Mouse (Mus musculus) neural tube, embryonic 15.5 days (tissue): ENCODE results near the gene Gfra1. TPM values are rescaled to one million over a fixed set of nuclear protein-coding genes. Genes with fewer than 3 reads are reported as not detected.

Source experiments
- ATAC-seq: fragments of 200-750 bp; cut with Nextera tagmentation; 2 replicates; pipeline ENCODE4 v1.8.0; 2017; ENCODE audit warnings: mild to moderate bottlenecking, moderate TSS enrichment, moderate library complexity; ENCODE audit not compliant: low FRiP score
- H3K27ac ChIP-seq: fragments of 300-500 bp; sonication (generic); replicated peaks from 2 replicates; pipeline ENCODE4 v1.5.1; 2015; ENCODE audit warnings: mild to moderate bottlenecking, inconsistent platforms
- H3K27me3 ChIP-seq: fragments of 300-500 bp; sonication (generic); replicated peaks from 2 replicates; pipeline ENCODE4 v1.6.1; 2015; ENCODE audit warnings: inconsistent platforms
- H3K36me3 ChIP-seq: fragments of 300-500 bp; sonication (generic); 2 replicates; pipeline ENCODE4 v1.6.1; 2015; ENCODE audit warnings: inconsistent platforms
- H3K4me1 ChIP-seq: fragments of 300-500 bp; sonication (generic); 2 replicates; pipeline ENCODE4 v1.6.1; 2015; ENCODE audit warnings: inconsistent platforms
- H3K4me2 ChIP-seq: fragments of 300-500 bp; sonication (generic); 2 replicates; pipeline ENCODE4 v1.6.1; 2015; ENCODE audit warnings: inconsistent platforms, mild to moderate bottlenecking, moderate library complexity
- H3K4me3 ChIP-seq: fragments of 300-500 bp; sonication (generic); replicated peaks from 2 replicates; pipeline ENCODE4 v1.5.1; 2015; ENCODE audit warnings: mild to moderate bottlenecking, inconsistent platforms
- H3K9ac ChIP-seq: fragments of 300-500 bp; sonication (generic); replicated peaks from 2 replicates; pipeline ENCODE4 v1.6.1; 2015; ENCODE audit warnings: mild to moderate bottlenecking, inconsistent platforms
- H3K9me3 ChIP-seq: fragments of 300-500 bp; sonication (generic); replicated peaks from 2 replicates; pipeline ENCODE4 v1.6.1; 2016; ENCODE audit warnings: inconsistent platforms
- WGBS: fragments of 180-500 bp; shearing (Covaris S2); methylation state at CpG from one replicate; pipeline ENCODE4 v1.1.7; 2015; ENCODE audit warnings: mixed read lengths; 5-methylcytosine and 5-hydroxymethylcytosine counted together
- polyA plus RNA-seq: library from polyadenylated mRNA; unstranded; fragments of >200 nt; fragmentation: Nextera tagmentation; extraction: Ambion mirVana; gene quantifications from 2 replicates; pipeline ENCODE4 v1.2.1, GENCODE M21; 2015

The Gfra1 gene
- polyA plus RNA-seq, 1 experiment from 2014 or later, result 65.1 TPM

- WGBS, result 4% methylated on average over 16 of the region's 16 CpGs
- Histone ChIP-seq H3K4me2 (peak overlapping the region; percentile 82), H3K4me3 (peak overlapping the region; percentile 53), H3K9me3 (no peaks in the 10 kb centered on the region), H3K9ac (peak overlapping the region; percentile 65), H3K27me3 (no peaks in the 10 kb centered on the region), H3K4me1 (peaks cover 51% of the 10 kb centered on the region), H3K27ac (peak overlapping the region; percentile 82), H3K36me3 (no peaks in the 10 kb centered on the region)
- ATAC-seq, result no peak
These were observed 867 bp upstream of the Gfra1 start for GRCm38 (mm10) chr19:58456491-58457061.

DNA sequence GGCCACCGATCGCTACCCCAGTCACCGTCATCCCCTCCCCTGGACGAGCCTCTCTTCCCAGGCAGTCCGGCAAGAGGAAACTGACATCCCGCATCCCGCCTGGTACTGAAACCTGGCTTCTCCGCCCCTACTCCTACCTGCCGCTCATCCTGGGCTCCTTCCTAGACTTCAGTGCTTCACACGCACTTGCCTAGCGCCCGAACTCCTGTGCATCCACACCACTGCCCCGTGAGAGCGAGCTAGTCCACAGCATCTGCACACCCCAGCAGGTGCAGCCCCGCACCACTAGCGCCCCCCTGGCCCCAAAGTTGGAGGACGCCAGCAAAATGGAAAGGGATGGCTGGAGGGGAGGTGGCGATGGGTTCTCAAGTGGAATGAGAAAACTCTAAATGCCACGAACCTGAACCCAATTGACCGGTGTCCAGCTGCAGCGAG lies 631 bp downstream of the Gfra1 start:
- peak; percentile 53 for ATAC-seq
- peak overlapping the region; percentile 82 for H3K27ac ChIP-seq
- no peaks in the 10 kb centered on the region for H3K27me3 ChIP-seq
- no peaks in the 10 kb centered on the region for H3K36me3 ChIP-seq
- peak overlapping the region; percentile 65 for H3K9ac ChIP-seq
- no peaks in the 10 kb centered on the region for H3K9me3 ChIP-seq
- H3K4me2 ChIP-seq, result peak overlapping the region; percentile 82
- H3K4me1 ChIP-seq, result peaks cover 62% of the 10 kb centered on the region
- under 1% methylated on average over 21 of the region's 21 CpGs for WGBS
- peak overlapping the region; percentile 53 for H3K4me3 ChIP-seq

DNA sequence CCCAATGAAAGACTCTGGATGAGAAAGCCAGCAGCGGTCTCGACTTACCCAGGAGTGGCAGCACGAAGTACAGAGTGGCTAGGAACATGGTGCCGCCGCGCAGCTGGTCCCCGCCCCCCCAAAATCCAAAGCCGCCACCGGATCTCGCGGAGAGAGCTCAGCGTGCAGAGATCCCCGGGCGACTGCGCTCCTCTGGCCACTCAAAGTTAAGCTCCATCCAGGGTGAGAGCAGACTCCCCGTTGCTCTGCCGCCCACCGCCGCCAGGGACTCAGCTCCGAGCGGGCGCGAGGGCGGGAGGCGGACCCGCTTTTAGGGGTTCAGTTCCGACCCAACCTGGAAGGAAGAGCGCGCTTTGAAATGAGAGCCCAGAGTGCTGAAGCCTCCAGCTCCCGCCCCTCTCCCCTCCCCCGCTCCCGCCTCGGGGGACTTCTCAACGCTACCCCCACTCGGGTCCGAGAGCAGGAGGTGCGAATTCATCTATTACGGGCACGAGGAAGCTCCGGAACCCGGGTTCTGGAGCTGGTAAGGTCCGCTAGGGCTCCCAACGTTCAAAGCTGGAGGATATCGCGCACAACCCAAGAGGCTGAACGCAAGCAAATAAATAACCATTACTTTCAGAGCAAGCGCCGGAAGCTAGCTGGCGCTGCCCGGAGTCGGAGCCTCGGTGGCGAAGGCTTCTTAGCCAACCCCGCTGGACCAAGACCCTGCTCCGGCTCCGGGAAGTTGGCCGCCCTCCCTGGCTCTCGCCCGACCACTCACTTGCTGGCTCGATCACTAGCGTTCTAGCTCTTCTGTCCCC lies 1.2 kb downstream of the Gfra1 start:
- Histone ChIP-seq H3K9ac (peak overlapping the region; percentile 65), H3K36me3 (no peaks in the 10 kb centered on the region), H3K4me2 (peak overlapping the region; percentile 82), H3K4me3 (peak overlapping the region; percentile 53), H3K27me3 (no peaks in the 10 kb centered on the region), H3K27ac (peak overlapping the region; percentile 82), H3K4me1 (peaks cover 67% of the 10 kb centered on the region), H3K9me3 (no peaks in the 10 kb centered on the region)
- WGBS, result under 1% methylated on average over 61 of the region's 61 CpGs
- peak; percentile 29 for ATAC-seq

- Histone ChIP-seq H3K9ac (peak overlapping the region; percentile 65), H3K9me3 (no peaks in the 10 kb centered on the region), H3K36me3 (no peaks in the 10 kb centered on the region), H3K4me3 (peak overlapping the region; percentile 53), H3K27ac (peak overlapping the region; percentile 82), H3K4me1 (peaks cover 72% of the 10 kb centered on the region), H3K27me3 (no peaks in the 10 kb centered on the region), H3K4me2 (peak overlapping the region; percentile 82)
- no peak for ATAC-seq
- under 1% methylated on average over 22 of the region's 22 CpGs for WGBS
These were observed 2.1 kb downstream of the Gfra1 start for GRCm38 (mm10) chr19:58453581-58453980.

GRCm38 (mm10) chr19:58452941-58453551 lies 2.7 kb downstream of the Gfra1 start:
- 5% methylated on average over 20 of the region's 20 CpGs for WGBS

DNA sequence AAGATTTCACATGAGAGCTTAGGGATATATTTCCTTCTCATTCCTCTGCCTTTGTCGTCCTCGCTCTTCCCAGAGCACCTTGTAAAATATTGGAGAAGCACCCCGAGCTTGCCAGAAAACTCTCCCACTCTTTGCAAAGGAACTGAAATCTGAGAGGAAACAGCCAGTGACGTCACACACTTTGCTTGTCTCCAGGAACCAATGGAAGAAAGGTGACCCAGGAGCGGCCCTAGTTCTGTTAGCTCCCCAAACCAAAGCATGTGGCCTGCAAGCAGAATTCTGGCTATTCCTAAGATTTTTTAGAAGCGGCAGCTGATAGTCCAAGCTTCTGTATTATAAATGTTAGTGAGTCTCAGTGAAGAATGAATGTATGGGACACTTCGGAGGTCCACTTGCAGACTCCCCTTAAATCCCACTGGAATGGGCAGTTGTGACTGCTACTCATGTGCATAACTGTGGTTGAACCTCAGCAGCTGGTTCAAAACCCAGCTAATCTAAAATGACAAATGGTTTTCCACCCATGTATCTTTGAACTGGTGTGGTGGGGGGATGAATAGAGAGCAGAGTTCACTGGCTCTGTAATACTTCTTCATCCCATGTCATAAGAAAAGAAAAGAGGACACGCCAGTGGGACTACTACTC lies 3.4 kb downstream of the Gfra1 start:
- 45% methylated on average over 8 of the region's 8 CpGs for WGBS
- Histone ChIP-seq H3K4me2 (peak overlapping the region; percentile 82), H3K27ac (peak overlapping the region; percentile 82; the same call in 1 of the 2 replicates), H3K36me3 (no peaks in the 10 kb centered on the region), H3K4me3 (peak overlapping the region; percentile 53), H3K9me3 (no peaks in the 10 kb centered on the region), H3K9ac (0 out of 2 replicates have a peak overlapping the region, but pooled peaks have one; percentile 34), H3K27me3 (no peaks in the 10 kb centered on the region), H3K4me1 (peaks cover 77% of the 10 kb centered on the region)
- ATAC-seq, result no peak

More at GRCm38 (mm10) chr19:58452941-58453551, 2.7 kb downstream of the Gfra1 start:
- Histone ChIP-seq H3K27me3 (no peaks in the 10 kb centered on the region), H3K4me3 (peak overlapping the region; percentile 53), H3K4me1 (peaks cover 77% of the 10 kb centered on the region), H3K36me3 (no peaks in the 10 kb centered on the region), H3K9me3 (no peaks in the 10 kb centered on the region), H3K4me2 (peak overlapping the region; percentile 82), H3K27ac (peak overlapping the region; percentile 82), H3K9ac (peak overlapping the region; percentile 65)
- ATAC-seq, result no peak

DNA sequence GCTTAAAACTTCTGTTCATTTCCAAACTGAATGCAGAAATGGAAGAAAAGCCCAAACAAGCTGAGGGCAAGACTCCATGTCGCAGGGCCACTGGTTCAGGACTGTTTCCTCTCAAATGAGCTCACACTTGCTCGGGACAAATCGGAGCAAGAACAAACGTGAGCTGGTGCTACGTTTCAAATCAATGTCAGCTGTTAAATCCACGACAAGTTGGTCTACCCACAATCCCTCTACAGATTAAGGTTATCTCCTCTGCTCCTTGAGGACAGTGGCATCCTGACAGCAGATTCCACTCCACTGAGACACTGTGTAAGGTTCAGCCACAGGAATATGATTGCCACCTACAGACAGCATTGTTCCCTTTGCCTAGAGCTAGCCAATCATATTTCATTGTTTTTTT lies 4.4 kb downstream of the Gfra1 start:
- peak overlapping the region; percentile 34; the same call in 1 of the 2 replicates for H3K9ac ChIP-seq
- no peaks in the 10 kb centered on the region for H3K36me3 ChIP-seq
- ATAC-seq, result no peak
- peaks cover 71% of the 10 kb centered on the region for H3K4me1 ChIP-seq
- 50% methylated on average over 6 of the region's 6 CpGs for WGBS
- H3K4me2 ChIP-seq, result peak overlapping the region; percentile 82
- H3K27me3 ChIP-seq, result no peaks in the 10 kb centered on the region
- no peaks in the 10 kb centered on the region for H3K9me3 ChIP-seq
- H3K4me3 ChIP-seq, result peak overlapping the region; percentile 53
- 0 out of 2 replicates have a peak overlapping the region, but pooled peaks have one; percentile 46 for H3K27ac ChIP-seq

DNA sequence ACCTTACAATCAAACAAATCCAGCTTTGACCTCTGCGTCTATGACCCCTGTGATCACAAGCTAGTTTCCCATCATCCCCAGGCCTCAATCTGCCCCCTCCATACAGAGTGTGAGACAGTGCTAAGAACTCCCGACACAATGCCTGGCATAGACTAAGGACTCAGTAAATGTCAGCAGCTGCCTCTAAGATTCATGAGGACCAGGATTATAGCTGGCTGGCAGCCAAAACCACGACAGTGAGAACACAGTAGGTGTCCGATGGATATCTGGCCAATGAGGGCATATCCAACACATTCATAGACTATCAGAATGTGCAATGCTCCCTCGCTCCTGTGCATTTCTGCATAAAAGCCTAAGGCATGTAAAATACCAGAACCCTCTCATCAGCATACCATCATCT lies 5.0 kb downstream of the Gfra1 start:
- no peak for ATAC-seq
- Histone ChIP-seq H3K4me3 (peak overlapping the region; percentile 53), H3K36me3 (no peaks in the 10 kb centered on the region), H3K27me3 (no peaks in the 10 kb centered on the region), H3K4me1 (peaks cover 65% of the 10 kb centered on the region), H3K9me3 (no peaks in the 10 kb centered on the region), H3K9ac (peak overlapping the region; percentile 34), H3K27ac (peak overlapping the region; percentile 46; the same call in 1 of the 2 replicates), H3K4me2 (peak overlapping the region; percentile 82)
- WGBS, result 15% methylated on average over 5 of the region's 5 CpGs

GRCm38 (mm10) chr19:58442785-58443732 lies 12.7 kb downstream of the Gfra1 start:
- H3K27ac ChIP-seq, result no peak overlapping the region
- ATAC-seq, result no peak
- H3K9ac ChIP-seq, result no peak overlapping the region

DNA sequence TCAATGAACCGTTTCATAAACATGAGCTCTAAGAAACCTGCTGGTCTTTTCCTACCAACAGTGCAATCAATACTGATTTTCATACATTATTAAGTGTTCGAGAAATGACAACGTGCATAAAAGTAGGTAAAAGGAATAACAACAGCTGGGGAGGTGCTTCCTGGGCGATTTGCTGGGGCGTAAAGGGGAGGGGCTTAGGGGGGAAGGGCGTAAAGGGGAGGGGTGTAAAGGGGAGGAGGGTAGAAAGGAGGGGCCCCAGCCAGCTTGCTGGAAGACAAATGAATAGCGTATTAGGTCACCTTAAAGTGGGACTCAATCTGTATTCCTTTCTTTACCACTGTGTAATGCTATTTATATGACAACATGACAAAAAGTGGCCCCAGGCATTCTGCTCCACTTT lies 13.9 kb downstream of the Gfra1 start:
- H3K9ac ChIP-seq, result no peak overlapping the region
- 51% methylated on average over 7 of the region's 7 CpGs for WGBS
- no peaks in the 10 kb centered on the region for H3K9me3 ChIP-seq
- no peak for ATAC-seq
- no peaks in the 10 kb centered on the region for H3K36me3 ChIP-seq
- H3K4me2 ChIP-seq, result no peak overlapping the region
- H3K27ac ChIP-seq, result no peak overlapping the region
- no peak overlapping the region for H3K4me3 ChIP-seq
- peaks cover 48% of the 10 kb centered on the region for H3K4me1 ChIP-seq
- no peaks in the 10 kb centered on the region for H3K27me3 ChIP-seq

More at GRCm38 (mm10) chr19:58442785-58443732, 12.7 kb downstream of the Gfra1 start:
- no peaks in the 10 kb centered on the region for H3K27me3 ChIP-seq
- H3K4me2 ChIP-seq, result no peak overlapping the region
- peaks cover 37% of the 10 kb centered on the region for H3K4me1 ChIP-seq
- H3K36me3 ChIP-seq, result no peaks in the 10 kb centered on the region
- no peak overlapping the region for H3K4me3 ChIP-seq
- WGBS, result 14% methylated on average over 10 of the region's 10 CpGs
- no peaks in the 10 kb centered on the region for H3K9me3 ChIP-seq
